Mouse (Mus musculus): ENCODE data around the gene Fam83c. TPM values are rescaled to one million over a fixed set of nuclear protein-coding genes. Genes with fewer than 3 reads are reported as not detected.
A peak's percentile ranks its signal among the peaks of the same experiment; 100 is the strongest.

Fam83c gene
- total and polyA plus RNA-seq, 2 experiments = not detected

GRCm38 (mm10) chr2:155860102-155860501 lies 25.4 kb upstream of the Fam83c start:
- no peak overlapping the region for H3K27ac ChIP-seq (replicated peaks; ENCODE audit: insufficient read depth, low read depth, low read length)
- no peaks in the 10 kb centered on the region for H3K79me2 ChIP-seq (ENCODE audit: control insufficient read depth, insufficient read depth, low read length)
- WGBS = 63% methylated on average over 7 of the region's 7 CpGs
- no peak for TF ChIP-seq POLR2A (IDR thresholded peaks at IDR 0.05; ENCODE audit: extremely low read depth, insufficient read depth, low read length)
- no peak for TF ChIP-seq CTCF (IDR thresholded peaks at IDR 0.05; ENCODE audit: low read depth, low read length)
- H3K27me3 ChIP-seq (ENCODE audit: control insufficient read depth, insufficient read depth, low read length) = no peaks in the 10 kb centered on the region
- H3K36me3 ChIP-seq (ENCODE audit: control insufficient read depth, insufficient read depth, low read length) = peaks cover 7% of the 10 kb centered on the region; the same call in 1 of the 2 replicates
- DNase-seq (ENCODE audit: extremely low read depth, low read depth, low spot score) = peak; percentile 16
- no peaks in the 10 kb centered on the region for H3K4me1 ChIP-seq (ENCODE audit: control insufficient read depth, insufficient read depth, low read length)
- H3K4me3 ChIP-seq (ENCODE audit: insufficient read depth, low read depth, low read length) = no peak overlapping the region
- no peak overlapping the region for H3K9ac ChIP-seq (ENCODE audit: low read depth, low read length)

- no peak overlapping the region for H3K27ac ChIP-seq (replicated peaks; ENCODE audit: insufficient read depth, low read depth, low read length)
- H3K36me3 ChIP-seq (ENCODE audit: control insufficient read depth, insufficient read depth, low read length) = peaks cover 13% of the 10 kb centered on the region; the same call in 1 of the 2 replicates
- no peak overlapping the region for H3K4me3 ChIP-seq (ENCODE audit: insufficient read depth, low read depth, low read length)
- H3K4me1 ChIP-seq (ENCODE audit: control insufficient read depth, insufficient read depth, low read length) = no peaks in the 10 kb centered on the region
- H3K27me3 ChIP-seq (ENCODE audit: control insufficient read depth, insufficient read depth, low read length) = no peaks in the 10 kb centered on the region
- WGBS = 89% methylated on average over 5 of the region's 5 CpGs
- TF ChIP-seq POLR2A (IDR thresholded peaks at IDR 0.05; ENCODE audit: extremely low read depth, insufficient read depth, low read length) = no peak
- no peak for TF ChIP-seq CTCF (IDR thresholded peaks at IDR 0.05; ENCODE audit: low read depth, low read length)
- no peaks in the 10 kb centered on the region for H3K79me2 ChIP-seq (ENCODE audit: control insufficient read depth, insufficient read depth, low read length)
- H3K9ac ChIP-seq (ENCODE audit: low read depth, low read length) = no peak overlapping the region
- DNase-seq (ENCODE audit: extremely low read depth, low read depth, low spot score) = no peak
These were observed 17.9 kb upstream of the Fam83c start for GRCm38 (mm10) chr2:155852536-155852935.

GRCm38 (mm10) chr2:155850120-155850519 lies 15.5 kb upstream of the Fam83c start:
- Histone ChIP-seq H3K9ac (ENCODE audit: low read depth, low read length) (no peak overlapping the region), H3K27me3 (ENCODE audit: control insufficient read depth, insufficient read depth, low read length) (no peaks in the 10 kb centered on the region), H3K27ac (replicated peaks; ENCODE audit: insufficient read depth, low read depth, low read length) (no peak overlapping the region), H3K36me3 (ENCODE audit: control insufficient read depth, insufficient read depth, low read length) (peaks cover 14% of the 10 kb centered on the region; the same call in 1 of the 2 replicates), H3K4me3 (ENCODE audit: insufficient read depth, low read depth, low read length) (no peak overlapping the region), H3K4me1 (ENCODE audit: control insufficient read depth, insufficient read depth, low read length) (no peaks in the 10 kb centered on the region), H3K79me2 (ENCODE audit: control insufficient read depth, insufficient read depth, low read length) (no peaks in the 10 kb centered on the region)
- WGBS = 87% methylated on average over 7 of the region's 7 CpGs
- DNase-seq (ENCODE audit: extremely low read depth, low read depth, low spot score) = no peak
- TF ChIP-seq CTCF (IDR thresholded peaks at IDR 0.05; ENCODE audit: low read depth, low read length) = no peak
- TF ChIP-seq POLR2A (IDR thresholded peaks at IDR 0.05; ENCODE audit: extremely low read depth, insufficient read depth, low read length) = no peak

- peaks cover 14% of the 10 kb centered on the region; the same call in 1 of the 2 replicates for H3K36me3 ChIP-seq (ENCODE audit: control insufficient read depth, insufficient read depth, low read length)
These were observed 14.8 kb upstream of the Fam83c start for GRCm38 (mm10) chr2:155849464-155849863.

GRCm38 (mm10) chr2:155848291-155848690 lies 13.6 kb upstream of the Fam83c start:
- H3K4me1 ChIP-seq (ENCODE audit: control insufficient read depth, insufficient read depth, low read length) = no peaks in the 10 kb centered on the region

More at GRCm38 (mm10) chr2:155849464-155849863, 14.8 kb upstream of the Fam83c start:
- WGBS = 78% methylated on average over 7 of the region's 7 CpGs
- Histone ChIP-seq H3K4me3 (ENCODE audit: insufficient read depth, low read depth, low read length) (no peak overlapping the region), H3K4me1 (ENCODE audit: control insufficient read depth, insufficient read depth, low read length) (no peaks in the 10 kb centered on the region), H3K9ac (ENCODE audit: low read depth, low read length) (no peak overlapping the region), H3K79me2 (ENCODE audit: control insufficient read depth, insufficient read depth, low read length) (no peaks in the 10 kb centered on the region), H3K27ac (replicated peaks; ENCODE audit: insufficient read depth, low read depth, low read length) (no peak overlapping the region), H3K27me3 (ENCODE audit: control insufficient read depth, insufficient read depth, low read length) (no peaks in the 10 kb centered on the region)
- TF ChIP-seq POLR2A (IDR thresholded peaks at IDR 0.05; ENCODE audit: extremely low read depth, insufficient read depth, low read length) = no peak
- TF ChIP-seq CTCF (IDR thresholded peaks at IDR 0.05; ENCODE audit: low read depth, low read length) = no peak
- no peak for DNase-seq (ENCODE audit: extremely low read depth, low read depth, low spot score)

GRCm38 (mm10) chr2:155846930-155847329 lies 12.3 kb upstream of the Fam83c start:
- Histone ChIP-seq H3K36me3 (ENCODE audit: control insufficient read depth, insufficient read depth, low read length) (peaks cover 14% of the 10 kb centered on the region; the same call in 1 of the 2 replicates), H3K27ac (replicated peaks; ENCODE audit: insufficient read depth, low read depth, low read length) (no peak overlapping the region), H3K4me1 (ENCODE audit: control insufficient read depth, insufficient read depth, low read length) (no peaks in the 10 kb centered on the region), H3K79me2 (ENCODE audit: control insufficient read depth, insufficient read depth, low read length) (no peaks in the 10 kb centered on the region), H3K9ac (ENCODE audit: low read depth, low read length) (no peak overlapping the region), H3K4me3 (ENCODE audit: insufficient read depth, low read depth, low read length) (no peak overlapping the region), H3K27me3 (ENCODE audit: control insufficient read depth, insufficient read depth, low read length) (no peaks in the 10 kb centered on the region)
- no peak for DNase-seq (ENCODE audit: extremely low read depth, low read depth, low spot score)
- 89% methylated on average over 8 of the region's 8 CpGs for WGBS
- TF ChIP-seq CTCF (IDR thresholded peaks at IDR 0.05; ENCODE audit: low read depth, low read length) (no peak), POLR2A (IDR thresholded peaks at IDR 0.05; ENCODE audit: extremely low read depth, insufficient read depth, low read length) (no peak)

More at GRCm38 (mm10) chr2:155848291-155848690, 13.6 kb upstream of the Fam83c start:
- Histone ChIP-seq H3K27ac (replicated peaks; ENCODE audit: insufficient read depth, low read depth, low read length) (no peak overlapping the region), H3K9ac (ENCODE audit: low read depth, low read length) (no peak overlapping the region), H3K36me3 (ENCODE audit: control insufficient read depth, insufficient read depth, low read length) (peaks cover 14% of the 10 kb centered on the region; the same call in 1 of the 2 replicates), H3K27me3 (ENCODE audit: control insufficient read depth, insufficient read depth, low read length) (no peaks in the 10 kb centered on the region), H3K4me3 (ENCODE audit: insufficient read depth, low read depth, low read length) (no peak overlapping the region), H3K79me2 (ENCODE audit: control insufficient read depth, insufficient read depth, low read length) (no peaks in the 10 kb centered on the region)
- DNase-seq (ENCODE audit: extremely low read depth, low read depth, low spot score) = peak; percentile 66
- 32% methylated on average over 6 of the region's 6 CpGs for WGBS
- peak; percentile 86 for TF ChIP-seq CTCF (IDR thresholded peaks at IDR 0.05; ENCODE audit: low read depth, low read length)
- no peak for TF ChIP-seq POLR2A (IDR thresholded peaks at IDR 0.05; ENCODE audit: extremely low read depth, insufficient read depth, low read length)

Measured in liver, adult 2 months (tissue).